Mouse (Mus musculus): ENCODE measurements around the gene Rapgef1. TPM values are rescaled to one million over a fixed set of nuclear protein-coding genes. Genes with fewer than 3 reads are reported as not detected.
A peak's percentile ranks its signal among the peaks of the same experiment; 100 is the strongest.

The Rapgef1 gene
- total and polyA plus RNA-seq, 2 experiments from 2014 or later, result 19.4 to 99.1 TPM

GRCm38 (mm10) chr2:29649795-29650457, 30.4 kb downstream of the Rapgef1 start:
- Histone ChIP-seq H3K4me1 (ENCODE audit: insufficient read depth) (peaks cover 8% of the 10 kb centered on the region; the same call in 1 of the 2 replicates), H3K36me3 (ENCODE audit: insufficient read depth) (no peaks in the 10 kb centered on the region), H3K4me2 (ENCODE audit: low read depth) (no peak overlapping the region), H3K27me3 (ENCODE audit: insufficient read depth, low read length) (no peaks in the 10 kb centered on the region), H3K4me3 (ENCODE audit: low read depth, low read length) (no peak overlapping the region), H3K9ac (no peak overlapping the region), H3K27ac (ENCODE audit: low read depth, low read length) (no peak overlapping the region), H3K9me3 (ENCODE audit: low read length) (no peaks in the 10 kb centered on the region)
- ATAC-seq (no peak), DNase-seq (no peak)
- peak; percentile 17; the same call in 1 of the 2 replicates for TF ChIP-seq CTCF (IDR thresholded peaks at IDR 0.05; ENCODE audit: low read depth)
- 82% methylated on average over 10 of the region's 10 CpGs for WGBS

- WGBS, result 79% methylated on average over 5 of the region's 5 CpGs
These were observed 32.4 kb downstream of the Rapgef1 start for GRCm38 (mm10) chr2:29651876-29652275.

GRCm38 (mm10) chr2:29655433-29655832, 35.9 kb downstream of the Rapgef1 start:
- H3K4me3 ChIP-seq (ENCODE audit: low read depth, low read length), result no peak overlapping the region
- H3K9ac ChIP-seq, result no peak overlapping the region
- 96% methylated on average over 5 of the region's 5 CpGs for WGBS

More at GRCm38 (mm10) chr2:29651876-29652275, 32.4 kb downstream of the Rapgef1 start:
- Histone ChIP-seq H3K4me3 (ENCODE audit: low read depth, low read length) (no peak overlapping the region), H3K27ac (ENCODE audit: low read depth, low read length) (no peak overlapping the region), H3K4me2 (ENCODE audit: low read depth) (no peak overlapping the region), H3K36me3 (ENCODE audit: insufficient read depth) (no peaks in the 10 kb centered on the region), H3K9ac (no peak overlapping the region), H3K4me1 (ENCODE audit: insufficient read depth) (peaks cover 8% of the 10 kb centered on the region; the same call in 1 of the 2 replicates), H3K9me3 (ENCODE audit: low read length) (no peaks in the 10 kb centered on the region), H3K27me3 (ENCODE audit: insufficient read depth, low read length) (no peaks in the 10 kb centered on the region)
- ATAC-seq (no peak), DNase-seq (no peak)
- no peak for TF ChIP-seq CTCF (IDR thresholded peaks at IDR 0.05; ENCODE audit: low read depth)

GRCm38 (mm10) chr2:29656095-29656494, 36.6 kb downstream of the Rapgef1 start:
- no peaks in the 10 kb centered on the region for H3K9me3 ChIP-seq (ENCODE audit: low read length)
- ATAC-seq (no peak), DNase-seq (no peak)
- H3K27ac ChIP-seq (ENCODE audit: low read depth, low read length), result no peak overlapping the region
- H3K9ac ChIP-seq, result no peak overlapping the region
- no peaks in the 10 kb centered on the region for H3K36me3 ChIP-seq (ENCODE audit: insufficient read depth)
- no peak overlapping the region for H3K4me3 ChIP-seq (ENCODE audit: low read depth, low read length)
- no peaks in the 10 kb centered on the region for H3K4me1 ChIP-seq (ENCODE audit: insufficient read depth)
- WGBS, result 92% methylated on average over 1 of the region's 1 CpGs
- H3K27me3 ChIP-seq (ENCODE audit: insufficient read depth, low read length), result no peaks in the 10 kb centered on the region
- no peak for TF ChIP-seq CTCF (IDR thresholded peaks at IDR 0.05; ENCODE audit: low read depth)
- no peak overlapping the region for H3K4me2 ChIP-seq (ENCODE audit: low read depth)

More at GRCm38 (mm10) chr2:29655433-29655832, 35.9 kb downstream of the Rapgef1 start:
- Histone ChIP-seq H3K27me3 (ENCODE audit: insufficient read depth, low read length) (no peaks in the 10 kb centered on the region), H3K36me3 (ENCODE audit: insufficient read depth) (no peaks in the 10 kb centered on the region), H3K27ac (ENCODE audit: low read depth, low read length) (no peak overlapping the region), H3K4me2 (ENCODE audit: low read depth) (no peak overlapping the region), H3K9me3 (ENCODE audit: low read length) (no peaks in the 10 kb centered on the region), H3K4me1 (ENCODE audit: insufficient read depth) (no peaks in the 10 kb centered on the region)
- ATAC-seq (no peak), DNase-seq (no peak)
- no peak for TF ChIP-seq CTCF (IDR thresholded peaks at IDR 0.05; ENCODE audit: low read depth)

DNA sequence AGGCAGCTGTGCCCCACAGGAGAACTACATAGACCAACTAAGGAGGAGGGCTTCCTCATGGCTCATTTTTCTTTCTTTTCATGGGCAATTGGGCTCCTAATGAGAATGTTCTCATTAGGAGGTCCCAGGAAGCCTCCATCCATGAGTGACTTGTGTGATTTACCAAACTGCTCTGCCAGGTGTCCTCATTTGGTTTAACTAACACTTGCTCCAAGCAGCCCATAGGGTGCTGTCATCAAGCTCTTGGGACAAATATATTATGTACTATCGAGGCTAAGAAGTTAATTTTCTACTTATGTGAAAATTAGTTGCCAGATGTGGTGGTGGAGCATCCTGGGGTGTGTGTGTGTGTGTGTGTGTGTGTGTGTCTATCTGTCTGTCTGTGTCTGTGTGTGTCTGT, 37.6 kb downstream of the Rapgef1 start:
- no peak overlapping the region for H3K4me2 ChIP-seq (ENCODE audit: low read depth)
- no peaks in the 10 kb centered on the region for H3K27me3 ChIP-seq (ENCODE audit: insufficient read depth, low read length)
- TF ChIP-seq CTCF (IDR thresholded peaks at IDR 0.05; ENCODE audit: low read depth), result no peak
- no peak overlapping the region for H3K9ac ChIP-seq
- WGBS, result 78% methylated on average over 1 of the region's 1 CpGs
- H3K4me3 ChIP-seq (ENCODE audit: low read depth, low read length), result no peak overlapping the region
- DNase-seq (no peak), ATAC-seq (no peak)
- H3K9me3 ChIP-seq (ENCODE audit: low read length), result no peaks in the 10 kb centered on the region
- no peak overlapping the region for H3K27ac ChIP-seq (ENCODE audit: low read depth, low read length)
- no peaks in the 10 kb centered on the region for H3K4me1 ChIP-seq (ENCODE audit: insufficient read depth)
- no peaks in the 10 kb centered on the region for H3K36me3 ChIP-seq (ENCODE audit: insufficient read depth)

- H3K36me3 ChIP-seq (ENCODE audit: insufficient read depth), result no peaks in the 10 kb centered on the region
- no peak overlapping the region for H3K9ac ChIP-seq
- no peak overlapping the region for H3K27ac ChIP-seq (ENCODE audit: low read depth, low read length)
- no peaks in the 10 kb centered on the region for H3K9me3 ChIP-seq (ENCODE audit: low read length)
- WGBS, result 81% methylated on average over 6 of the region's 6 CpGs
- no peak for TF ChIP-seq CTCF (IDR thresholded peaks at IDR 0.05; ENCODE audit: low read depth)
- DNase-seq (no peak), ATAC-seq (no peak)
- H3K4me1 ChIP-seq (ENCODE audit: insufficient read depth), result no peaks in the 10 kb centered on the region
- H3K4me2 ChIP-seq (ENCODE audit: low read depth), result no peak overlapping the region
- no peak overlapping the region for H3K4me3 ChIP-seq (ENCODE audit: low read depth, low read length)
- no peaks in the 10 kb centered on the region for H3K27me3 ChIP-seq (ENCODE audit: insufficient read depth, low read length)
These were observed 42.3 kb downstream of the Rapgef1 start for GRCm38 (mm10) chr2:29661751-29662191.

DNA sequence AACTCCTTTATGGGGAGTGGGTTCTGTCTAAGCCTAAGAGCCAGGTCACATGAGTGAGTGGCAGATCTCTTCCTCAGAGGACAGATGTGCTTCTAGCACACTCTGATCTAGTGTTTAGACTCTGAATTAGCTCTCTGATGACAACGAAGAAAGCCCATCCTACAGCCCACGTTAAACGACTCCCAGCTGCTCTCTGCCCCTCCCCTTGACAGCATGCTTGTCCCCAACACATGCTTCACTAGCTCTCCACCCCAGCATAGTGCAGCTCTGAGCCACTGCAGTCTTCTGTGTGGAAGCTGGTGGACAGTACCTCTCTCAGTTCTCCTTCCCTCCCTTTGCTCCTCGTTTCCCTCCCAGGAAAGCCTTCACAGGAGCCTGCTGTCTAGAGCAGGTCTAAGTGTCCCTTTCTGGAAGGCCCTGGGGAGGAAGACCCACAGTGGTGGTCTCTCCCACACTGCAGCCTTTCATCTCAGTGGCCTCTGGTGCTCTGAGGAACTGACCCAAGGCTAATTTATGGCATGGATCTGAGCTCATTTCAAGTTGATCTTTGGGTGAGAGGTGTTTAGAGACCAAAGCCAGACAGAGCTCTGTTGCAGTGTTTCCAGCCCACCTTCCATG, 43.8 kb downstream of the Rapgef1 start:
- ATAC-seq, result peak; percentile 12; the same call in 1 of the 2 replicates
- TF ChIP-seq CTCF (IDR thresholded peaks at IDR 0.05; ENCODE audit: low read depth), result no peak

More for the DNA sequence above, 43.8 kb downstream of the Rapgef1 start:
- Histone ChIP-seq H3K4me1 (ENCODE audit: insufficient read depth) (no peaks in the 10 kb centered on the region), H3K27ac (ENCODE audit: low read depth, low read length) (no peak overlapping the region), H3K9me3 (ENCODE audit: low read length) (no peaks in the 10 kb centered on the region), H3K27me3 (ENCODE audit: insufficient read depth, low read length) (no peaks in the 10 kb centered on the region), H3K4me3 (ENCODE audit: low read depth, low read length) (no peak overlapping the region), H3K36me3 (ENCODE audit: insufficient read depth) (no peaks in the 10 kb centered on the region), H3K9ac (no peak overlapping the region), H3K4me2 (ENCODE audit: low read depth) (no peak overlapping the region)
- no peak for DNase-seq
- whole genome bisulfite sequencing, result 33% methylated on average over 4 of the region's 4 CpGs
